Mouse (Mus musculus): ENCODE data around the gene Luc7l2. TPM values are rescaled to one million over a fixed set of nuclear protein-coding genes. Genes with fewer than 3 reads are reported as not detected.

The Luc7l2 gene
- polyA plus RNA-seq, 1 experiment: 39.0 TPM

GRCm38 (mm10) chr6:38627081-38627480 lies 75.9 kb downstream of the Luc7l2 start:
- no peak for DNase-seq
- Histone ChIP-seq H3K4me1 (ENCODE audit: control insufficient read depth, insufficient read depth, low read length) (peaks cover 4% of the 10 kb centered on the region), H3K4me3 (replicated peaks; ENCODE audit: extremely low read depth, low read depth, low read length) (no peak overlapping the region)
- 94% methylated on average over 4 of the region's 4 CpGs for WGBS
- TF ChIP-seq CTCF (IDR thresholded peaks at IDR 0.05; ENCODE audit: insufficient read depth, low read length): no peak
- TF ChIP-seq POLR2A (IDR thresholded peaks at IDR 0.05; ENCODE audit: borderline replicate concordance, extremely low read depth, low read depth, low read length): no peak

GRCm38 (mm10) chr6:38627486-38627885 lies 76.4 kb downstream of the Luc7l2 start:
- Histone ChIP-seq H3K4me1 (ENCODE audit: control insufficient read depth, insufficient read depth, low read length) (peaks cover 4% of the 10 kb centered on the region), H3K4me3 (replicated peaks; ENCODE audit: extremely low read depth, low read depth, low read length) (no peak overlapping the region)
- 82% methylated on average over 4 of the region's 4 CpGs for WGBS
- TF ChIP-seq CTCF (IDR thresholded peaks at IDR 0.05; ENCODE audit: insufficient read depth, low read length) (no peak), POLR2A (IDR thresholded peaks at IDR 0.05; ENCODE audit: borderline replicate concordance, extremely low read depth, low read depth, low read length) (no peak)
- DNase-seq: peak; percentile 0

- DNase-seq: no peak
- WGBS: 94% methylated on average over 1 of the region's 1 CpGs
- no peak for TF ChIP-seq POLR2A (IDR thresholded peaks at IDR 0.05; ENCODE audit: borderline replicate concordance, extremely low read depth, low read depth, low read length)
- TF ChIP-seq CTCF (IDR thresholded peaks at IDR 0.05; ENCODE audit: insufficient read depth, low read length): no peak
- no peak overlapping the region for H3K4me3 ChIP-seq (replicated peaks; ENCODE audit: extremely low read depth, low read depth, low read length)
- H3K4me1 ChIP-seq (ENCODE audit: control insufficient read depth, insufficient read depth, low read length): peaks cover under 1% of the 10 kb centered on the region; the same call in 1 of the 2 replicates
Observed at GRCm38 (mm10) chr6:38629556-38629955, 78.4 kb downstream of the Luc7l2 start.

GRCm38 (mm10) chr6:38632826-38633225 lies 81.7 kb downstream of the Luc7l2 start:
- H3K4me3 ChIP-seq (replicated peaks; ENCODE audit: extremely low read depth, low read depth, low read length): no peak overlapping the region
- WGBS: 97% methylated on average over 2 of the region's 2 CpGs
- H3K4me1 ChIP-seq (ENCODE audit: control insufficient read depth, insufficient read depth, low read length): peaks cover 3% of the 10 kb centered on the region; the same call in 1 of the 2 replicates
- no peak for TF ChIP-seq CTCF (IDR thresholded peaks at IDR 0.05; ENCODE audit: insufficient read depth, low read length)
- TF ChIP-seq POLR2A (IDR thresholded peaks at IDR 0.05; ENCODE audit: borderline replicate concordance, extremely low read depth, low read depth, low read length): no peak
- no peak for DNase-seq

GRCm38 (mm10) chr6:38634461-38634860 lies 83.3 kb downstream of the Luc7l2 start:
- TF ChIP-seq CTCF (IDR thresholded peaks at IDR 0.05; ENCODE audit: insufficient read depth, low read length) (no peak), POLR2A (IDR thresholded peaks at IDR 0.05; ENCODE audit: borderline replicate concordance, extremely low read depth, low read depth, low read length) (no peak)
- Histone ChIP-seq H3K4me3 (replicated peaks; ENCODE audit: extremely low read depth, low read depth, low read length) (no peak overlapping the region), H3K4me1 (ENCODE audit: control insufficient read depth, insufficient read depth, low read length) (peaks cover 3% of the 10 kb centered on the region; the same call in 1 of the 2 replicates)
- no peak for DNase-seq
- WGBS: 89% methylated on average over 8 of the region's 8 CpGs

GRCm38 (mm10) chr6:38635941-38636851 lies 85.1 kb downstream of the Luc7l2 start:
- peaks cover 3% of the 10 kb centered on the region; the same call in 1 of the 2 replicates for H3K4me1 ChIP-seq (ENCODE audit: control insufficient read depth, insufficient read depth, low read length)
- DNase-seq: peak; percentile 45
- no peak for TF ChIP-seq CTCF (IDR thresholded peaks at IDR 0.05; ENCODE audit: insufficient read depth, low read length)
- no peak for TF ChIP-seq POLR2A (IDR thresholded peaks at IDR 0.05; ENCODE audit: borderline replicate concordance, extremely low read depth, low read depth, low read length)
- H3K4me3 ChIP-seq (replicated peaks; ENCODE audit: extremely low read depth, low read depth, low read length): peak overlapping the region; percentile 60
- WGBS: under 1% methylated on average over 71 of the region's 72 CpGs

GRCm38 (mm10) chr6:38636852-38637618 lies 85.9 kb downstream of the Luc7l2 start, which contains the start of gene Klrg2:
Gene Klrg2, minus strand, starts transcription at chr6:38637242.
- TF ChIP-seq CTCF (IDR thresholded peaks at IDR 0.05; ENCODE audit: insufficient read depth, low read length): no peak
- TF ChIP-seq POLR2A (IDR thresholded peaks at IDR 0.05; ENCODE audit: borderline replicate concordance, extremely low read depth, low read depth, low read length): peak; percentile 20; the same call in 1 of the 2 replicates
- H3K4me1 ChIP-seq (ENCODE audit: control insufficient read depth, insufficient read depth, low read length): peaks cover 3% of the 10 kb centered on the region; the same call in 1 of the 2 replicates
- 1% methylated on average over 60 of the region's 60 CpGs for WGBS
- DNase-seq: peak; percentile 63
- peak within 1 kb of the TSS; percentile 60 for H3K4me3 ChIP-seq (replicated peaks; ENCODE audit: extremely low read depth, low read depth, low read length)

- no peak for DNase-seq
- Histone ChIP-seq H3K4me3 (replicated peaks; ENCODE audit: extremely low read depth, low read depth, low read length) (no peak overlapping the region), H3K4me1 (ENCODE audit: control insufficient read depth, insufficient read depth, low read length) (peaks cover 3% of the 10 kb centered on the region; the same call in 1 of the 2 replicates)
- TF ChIP-seq CTCF (IDR thresholded peaks at IDR 0.05; ENCODE audit: insufficient read depth, low read length) (no peak), POLR2A (IDR thresholded peaks at IDR 0.05; ENCODE audit: borderline replicate concordance, extremely low read depth, low read depth, low read length) (no peak)
- WGBS: 41% methylated on average over 11 of the region's 11 CpGs
Observed at GRCm38 (mm10) chr6:38640401-38640800, 89.3 kb downstream of the Luc7l2 start.

- H3K4me1 ChIP-seq (ENCODE audit: control insufficient read depth, insufficient read depth, low read length): peaks cover 3% of the 10 kb centered on the region; the same call in 1 of the 2 replicates
- no peak for TF ChIP-seq POLR2A (IDR thresholded peaks at IDR 0.05; ENCODE audit: borderline replicate concordance, extremely low read depth, low read depth, low read length)
- no peak for TF ChIP-seq CTCF (IDR thresholded peaks at IDR 0.05; ENCODE audit: insufficient read depth, low read length)
- DNase-seq: no peak
- no peak overlapping the region for H3K4me3 ChIP-seq (replicated peaks; ENCODE audit: extremely low read depth, low read depth, low read length)
- 53% methylated on average over 5 of the region's 5 CpGs for WGBS
Observed at GRCm38 (mm10) chr6:38641228-38641627, 90.1 kb downstream of the Luc7l2 start.

All from lung, adult 2 months (tissue).